Mouse (Mus musculus) CH12F3 (cell line): ENCODE measurements around the gene Tardbp.

ENCODE experiments used
- in situ Hi-C: fragments of 300-500 bp; cut with MboI; formaldehyde crosslinking; loops from 2 replicates; pipeline ENCODE4 v1.14.3; 2020; ENCODE audit warnings: low sequenced_read_pairs

Tardbp gene

GRCm38 (mm10) chr4:148641121-148641520 is 14.3 kb upstream of the Tardbp start:
- in situ Hi-C loops, result no loop called here

- in situ Hi-C loops, result no loop called here
Observed at GRCm38 (mm10) chr4:148639455-148639854, 12.6 kb upstream of the Tardbp start.

GRCm38 (mm10) chr4:148638302-148638701 is 11.5 kb upstream of the Tardbp start:
- in situ Hi-C loops, result no loop called here

GRCm38 (mm10) chr4:148635309-148635708 is 8.5 kb upstream of the Tardbp start:
- in situ Hi-C loops, result no loop called here

GRCm38 (mm10) chr4:148633395-148634061 is 6.7 kb upstream of the Tardbp start:
- in situ Hi-C loops, result no loop called here

GRCm38 (mm10) chr4:148632013-148632692 is 5.3 kb upstream of the Tardbp start:
- in situ Hi-C loops, result no loop called here

- in situ Hi-C loops, result no loop called here
Observed at GRCm38 (mm10) chr4:148627246-148627645, 427 bp upstream of the Tardbp start.

GRCm38 (mm10) chr4:148625756-148626622 is 830 bp downstream of the Tardbp start:
- in situ Hi-C loops, result no loop called here

- in situ Hi-C loops, result no loop called here
Observed at GRCm38 (mm10) chr4:148625010-148625409, 1.8 kb downstream of the Tardbp start.

GRCm38 (mm10) chr4:148623609-148624008 is 3.2 kb downstream of the Tardbp start:
- in situ Hi-C loops, result loop anchor here (25.0 kb wide), 1 partner anchor 461 kb away; the partner anchor contains the start of genes Fbxo2, Fbxo44 and Fbxo6

GRCm38 (mm10) chr4:148622485-148622884 is 4.3 kb downstream of the Tardbp start:
- in situ Hi-C loops, result loop anchor here (25.0 kb wide), 1 partner anchor 460 kb away; the partner anchor contains the start of genes Fbxo2, Fbxo44 and Fbxo6

GRCm38 (mm10) chr4:148620718-148621117 is 6.1 kb downstream of the Tardbp start:
- in situ Hi-C loops, result loop anchor here (25.0 kb wide), 1 partner anchor 458 kb away; the partner anchor contains the start of genes Fbxo2, Fbxo44 and Fbxo6

GRCm38 (mm10) chr4:148619805-148620204 is 7.0 kb downstream of the Tardbp start:
- in situ Hi-C loops, result loop anchor here (25.0 kb wide), 1 partner anchor 458 kb away; the partner anchor contains the start of genes Fbxo2, Fbxo44 and Fbxo6

- in situ Hi-C loops, result loop anchor here (25.0 kb wide), 1 partner anchor 451 kb away; the partner anchor contains the start of genes Fbxo2, Fbxo44 and Fbxo6
Observed at GRCm38 (mm10) chr4:148613738-148614137, 13.1 kb downstream of the Tardbp start.

- in situ Hi-C loops, result loop anchor here (25.0 kb wide), 1 partner anchor 450 kb away; the partner anchor contains the start of genes Fbxo2, Fbxo44 and Fbxo6
Observed at GRCm38 (mm10) chr4:148612557-148612956, 14.3 kb downstream of the Tardbp start.

GRCm38 (mm10) chr4:148610631-148611364 is 16.0 kb downstream of the Tardbp start:
- in situ Hi-C loops, result loop anchor here (25.0 kb wide), 1 partner anchor 448 kb away; the partner anchor contains the start of genes Fbxo2, Fbxo44 and Fbxo6

GRCm38 (mm10) chr4:148609805-148610204 is 17.0 kb downstream of the Tardbp start:
- in situ Hi-C loops, result loop anchor here (25.0 kb wide), 1 partner anchor 448 kb away; the partner anchor contains the start of genes Fbxo2, Fbxo44 and Fbxo6

GRCm38 (mm10) chr4:148607758-148608157 is 19.1 kb downstream of the Tardbp start:
- in situ Hi-C loops, result loop anchor here (25.0 kb wide), 1 partner anchor 445 kb away; the partner anchor contains the start of genes Fbxo2, Fbxo44 and Fbxo6

GRCm38 (mm10) chr4:148604541-148605165 is 22.2 kb downstream of the Tardbp start:
- in situ Hi-C loops, result loop anchor here (25.0 kb wide), 1 partner anchor 442 kb away; the partner anchor contains the start of genes Fbxo2, Fbxo44 and Fbxo6
